Mouse (Mus musculus): ENCODE data around the gene Actr1a. TPM values are rescaled to one million over a fixed set of nuclear protein-coding genes. Genes with fewer than 3 reads are reported as not detected.

Actr1a gene
- polyA plus RNA-seq (2015; fragmentation: Nextera tagmentation; extraction: Ambion mirVana): 116 and 119 TPM in 2 replicates

- H3K9me3 ChIP-seq (ENCODE audit: control insufficient read depth, low read length): no peaks in the 10 kb centered on the region
- ATAC-seq: peak; percentile 95
- under 1% methylated on average over 51 of the region's 51 CpGs for WGBS
These were observed at the start of gene Actr1a for GRCm38 (mm10) chr19:46395109-46396009. Gene Actr1a (minus strand): TSS chr19:46395748.

GRCm38 (mm10) chr19:46444209-46444608, 48.7 kb upstream of the Actr1a start:
- no peak overlapping the region for H3K9ac ChIP-seq (ENCODE audit: low read depth, low read length)
- no peak overlapping the region for H3K27ac ChIP-seq (ENCODE audit: low read length)
- no peaks in the 10 kb centered on the region for H3K36me3 ChIP-seq (ENCODE audit: control insufficient read depth, insufficient read depth, low read length)
- H3K4me1 ChIP-seq (ENCODE audit: control insufficient read depth, insufficient read depth, low read length): peaks cover 12% of the 10 kb centered on the region
- H3K4me3 ChIP-seq (ENCODE audit: low read length): no peak overlapping the region
- no peaks in the 10 kb centered on the region for H3K9me3 ChIP-seq (ENCODE audit: control insufficient read depth, low read length)
- ATAC-seq: peak; percentile 70
- whole genome bisulfite sequencing: 11% methylated on average over 6 of the region's 6 CpGs
- no peak overlapping the region for H3K4me2 ChIP-seq (ENCODE audit: low read depth, low read length)
- H3K27me3 ChIP-seq (replicated peaks; ENCODE audit: control insufficient read depth, insufficient read depth, low read length): no peaks in the 10 kb centered on the region

More at GRCm38 (mm10) chr19:46395109-46396009, at the start of gene Actr1a:
- Histone ChIP-seq H3K36me3 (ENCODE audit: control insufficient read depth, insufficient read depth, low read length) (no peaks in the 10 kb centered on the region), H3K4me3 (ENCODE audit: low read length) (peak within 1 kb of the TSS; percentile 95), H3K4me2 (ENCODE audit: low read depth, low read length) (peak within 1 kb of the TSS; percentile 77), H3K4me1 (ENCODE audit: control insufficient read depth, insufficient read depth, low read length) (peaks cover 35% of the 10 kb centered on the region), H3K9ac (ENCODE audit: low read depth, low read length) (peak within 1 kb of the TSS; percentile 80), H3K27ac (ENCODE audit: low read length) (peak within 1 kb of the TSS; percentile 77), H3K27me3 (replicated peaks; ENCODE audit: control insufficient read depth, insufficient read depth, low read length) (no peaks in the 10 kb centered on the region)

GRCm38 (mm10) chr19:46443509-46443908, 48.0 kb upstream of the Actr1a start:
- no peaks in the 10 kb centered on the region for H3K36me3 ChIP-seq (ENCODE audit: control insufficient read depth, insufficient read depth, low read length)
- no peak overlapping the region for H3K27ac ChIP-seq (ENCODE audit: low read length)
- ATAC-seq: no peak
- WGBS: 49% methylated on average over 6 of the region's 6 CpGs
- no peaks in the 10 kb centered on the region for H3K9me3 ChIP-seq (ENCODE audit: control insufficient read depth, low read length)
- peaks cover 11% of the 10 kb centered on the region for H3K4me1 ChIP-seq (ENCODE audit: control insufficient read depth, insufficient read depth, low read length)
- H3K4me2 ChIP-seq (ENCODE audit: low read depth, low read length): no peak overlapping the region
- no peaks in the 10 kb centered on the region for H3K27me3 ChIP-seq (replicated peaks; ENCODE audit: control insufficient read depth, insufficient read depth, low read length)
- H3K4me3 ChIP-seq (ENCODE audit: low read length): no peak overlapping the region
- H3K9ac ChIP-seq (ENCODE audit: low read depth, low read length): no peak overlapping the region

- Histone ChIP-seq H3K4me3 (ENCODE audit: low read length) (no peak overlapping the region), H3K36me3 (ENCODE audit: control insufficient read depth, insufficient read depth, low read length) (no peaks in the 10 kb centered on the region), H3K9me3 (ENCODE audit: control insufficient read depth, low read length) (no peaks in the 10 kb centered on the region), H3K27me3 (replicated peaks; ENCODE audit: control insufficient read depth, insufficient read depth, low read length) (no peaks in the 10 kb centered on the region), H3K9ac (ENCODE audit: low read depth, low read length) (no peak overlapping the region), H3K4me2 (ENCODE audit: low read depth, low read length) (no peak overlapping the region), H3K4me1 (ENCODE audit: control insufficient read depth, insufficient read depth, low read length) (no peaks in the 10 kb centered on the region), H3K27ac (ENCODE audit: low read length) (no peak overlapping the region)
- WGBS: 17% methylated on average over 7 of the region's 7 CpGs
- no peak for ATAC-seq
These were observed 39.9 kb upstream of the Actr1a start for GRCm38 (mm10) chr19:46435492-46435891.

- no peaks in the 10 kb centered on the region for H3K27me3 ChIP-seq (replicated peaks; ENCODE audit: control insufficient read depth, insufficient read depth, low read length)
- no peak overlapping the region for H3K9ac ChIP-seq (ENCODE audit: low read depth, low read length)
- no peak overlapping the region for H3K4me3 ChIP-seq (ENCODE audit: low read length)
- H3K27ac ChIP-seq (ENCODE audit: low read length): no peak overlapping the region
- H3K9me3 ChIP-seq (ENCODE audit: control insufficient read depth, low read length): no peaks in the 10 kb centered on the region
- no peaks in the 10 kb centered on the region for H3K36me3 ChIP-seq (ENCODE audit: control insufficient read depth, insufficient read depth, low read length)
- H3K4me1 ChIP-seq (ENCODE audit: control insufficient read depth, insufficient read depth, low read length): no peaks in the 10 kb centered on the region
- ATAC-seq: no peak
- WGBS: 73% methylated on average over 9 of the region's 9 CpGs
- H3K4me2 ChIP-seq (ENCODE audit: low read depth, low read length): no peak overlapping the region
These were observed 39.0 kb upstream of the Actr1a start for GRCm38 (mm10) chr19:46434591-46434990.

- WGBS: 70% methylated on average over 9 of the region's 9 CpGs
- Histone ChIP-seq H3K4me1 (ENCODE audit: control insufficient read depth, insufficient read depth, low read length) (no peaks in the 10 kb centered on the region), H3K9me3 (ENCODE audit: control insufficient read depth, low read length) (no peaks in the 10 kb centered on the region), H3K27ac (ENCODE audit: low read length) (no peak overlapping the region), H3K27me3 (replicated peaks; ENCODE audit: control insufficient read depth, insufficient read depth, low read length) (no peaks in the 10 kb centered on the region), H3K9ac (ENCODE audit: low read depth, low read length) (no peak overlapping the region), H3K4me3 (ENCODE audit: low read length) (no peak overlapping the region), H3K36me3 (ENCODE audit: control insufficient read depth, insufficient read depth, low read length) (no peaks in the 10 kb centered on the region), H3K4me2 (ENCODE audit: low read depth, low read length) (no peak overlapping the region)
- ATAC-seq: no peak
These were observed 38.6 kb upstream of the Actr1a start for GRCm38 (mm10) chr19:46434148-46434547.

GRCm38 (mm10) chr19:46433712-46434111, 38.2 kb upstream of the Actr1a start:
- WGBS: 60% methylated on average over 7 of the region's 7 CpGs
- no peaks in the 10 kb centered on the region for H3K36me3 ChIP-seq (ENCODE audit: control insufficient read depth, insufficient read depth, low read length)
- no peak overlapping the region for H3K4me3 ChIP-seq (ENCODE audit: low read length)
- H3K9ac ChIP-seq (ENCODE audit: low read depth, low read length): no peak overlapping the region
- H3K4me2 ChIP-seq (ENCODE audit: low read depth, low read length): no peak overlapping the region
- H3K9me3 ChIP-seq (ENCODE audit: control insufficient read depth, low read length): no peaks in the 10 kb centered on the region
- no peaks in the 10 kb centered on the region for H3K27me3 ChIP-seq (replicated peaks; ENCODE audit: control insufficient read depth, insufficient read depth, low read length)
- no peak overlapping the region for H3K27ac ChIP-seq (ENCODE audit: low read length)
- no peak for ATAC-seq
- no peaks in the 10 kb centered on the region for H3K4me1 ChIP-seq (ENCODE audit: control insufficient read depth, insufficient read depth, low read length)

- H3K27ac ChIP-seq (ENCODE audit: low read length): no peak overlapping the region
- peaks cover 2% of the 10 kb centered on the region; the same call in 1 of the 2 replicates for H3K36me3 ChIP-seq (ENCODE audit: control insufficient read depth, insufficient read depth, low read length)
- H3K4me3 ChIP-seq (ENCODE audit: low read length): no peak overlapping the region
- H3K4me2 ChIP-seq (ENCODE audit: low read depth, low read length): no peak overlapping the region
- ATAC-seq: no peak
- no peaks in the 10 kb centered on the region for H3K4me1 ChIP-seq (ENCODE audit: control insufficient read depth, insufficient read depth, low read length)
- no peaks in the 10 kb centered on the region for H3K9me3 ChIP-seq (ENCODE audit: control insufficient read depth, low read length)
- no peak overlapping the region for H3K9ac ChIP-seq (ENCODE audit: low read depth, low read length)
- H3K27me3 ChIP-seq (replicated peaks; ENCODE audit: control insufficient read depth, insufficient read depth, low read length): no peaks in the 10 kb centered on the region
These were observed 33.7 kb upstream of the Actr1a start for GRCm38 (mm10) chr19:46429250-46429649.

GRCm38 (mm10) chr19:46426488-46426887, 30.9 kb upstream of the Actr1a start:
- H3K9me3 ChIP-seq (ENCODE audit: control insufficient read depth, low read length): no peaks in the 10 kb centered on the region
- WGBS: 89% methylated on average over 12 of the region's 12 CpGs
- ATAC-seq: no peak

More at GRCm38 (mm10) chr19:46426488-46426887, 30.9 kb upstream of the Actr1a start:
- Histone ChIP-seq H3K27ac (ENCODE audit: low read length) (no peak overlapping the region), H3K4me2 (ENCODE audit: low read depth, low read length) (no peak overlapping the region), H3K4me3 (ENCODE audit: low read length) (no peak overlapping the region), H3K4me1 (ENCODE audit: control insufficient read depth, insufficient read depth, low read length) (peaks cover 15% of the 10 kb centered on the region), H3K36me3 (ENCODE audit: control insufficient read depth, insufficient read depth, low read length) (peaks cover 2% of the 10 kb centered on the region; the same call in 1 of the 2 replicates), H3K27me3 (replicated peaks; ENCODE audit: control insufficient read depth, insufficient read depth, low read length) (no peaks in the 10 kb centered on the region), H3K9ac (ENCODE audit: low read depth, low read length) (no peak overlapping the region)

Measured in intestine, embryonic 16.5 days (tissue).